Mouse (Mus musculus) A20 (cell line): Measurements from ENCODE around the gene Mknk1.

Experiments used
- DNase-seq: peaks from one replicate; pipeline ENCODE4 v3.0.0-alpha.2; 2011; ENCODE audit warnings: low read depth, low spot score

Gene Mknk1

DNA sequence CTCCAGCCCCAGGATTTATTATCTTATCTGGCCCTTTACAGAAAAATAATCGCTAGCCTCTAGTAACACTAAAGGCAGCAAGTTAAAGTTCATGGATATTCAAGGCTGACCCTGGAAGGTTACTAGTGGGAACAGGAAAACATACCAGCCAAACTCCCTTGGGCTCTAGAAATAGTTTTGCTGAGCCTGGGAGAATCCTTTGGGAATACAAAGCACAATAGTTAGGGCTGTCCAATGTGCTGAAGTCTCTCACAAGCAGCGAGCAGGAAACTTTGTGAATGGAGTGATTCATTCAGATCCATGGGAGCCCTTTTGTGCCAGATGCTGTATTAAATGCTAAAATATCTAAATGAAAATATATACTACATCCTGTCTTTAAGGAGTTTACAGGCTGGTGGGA, 7.7 kb downstream of the Mknk1 start:
- no peak for DNase-seq

GRCm38 (mm10) chr4:115847377-115847776, 8.4 kb downstream of the Mknk1 start:
- DNase-seq, result peak; percentile 78

GRCm38 (mm10) chr4:115848083-115848482, 9.1 kb downstream of the Mknk1 start:
- DNase-seq, result no peak

DNA sequence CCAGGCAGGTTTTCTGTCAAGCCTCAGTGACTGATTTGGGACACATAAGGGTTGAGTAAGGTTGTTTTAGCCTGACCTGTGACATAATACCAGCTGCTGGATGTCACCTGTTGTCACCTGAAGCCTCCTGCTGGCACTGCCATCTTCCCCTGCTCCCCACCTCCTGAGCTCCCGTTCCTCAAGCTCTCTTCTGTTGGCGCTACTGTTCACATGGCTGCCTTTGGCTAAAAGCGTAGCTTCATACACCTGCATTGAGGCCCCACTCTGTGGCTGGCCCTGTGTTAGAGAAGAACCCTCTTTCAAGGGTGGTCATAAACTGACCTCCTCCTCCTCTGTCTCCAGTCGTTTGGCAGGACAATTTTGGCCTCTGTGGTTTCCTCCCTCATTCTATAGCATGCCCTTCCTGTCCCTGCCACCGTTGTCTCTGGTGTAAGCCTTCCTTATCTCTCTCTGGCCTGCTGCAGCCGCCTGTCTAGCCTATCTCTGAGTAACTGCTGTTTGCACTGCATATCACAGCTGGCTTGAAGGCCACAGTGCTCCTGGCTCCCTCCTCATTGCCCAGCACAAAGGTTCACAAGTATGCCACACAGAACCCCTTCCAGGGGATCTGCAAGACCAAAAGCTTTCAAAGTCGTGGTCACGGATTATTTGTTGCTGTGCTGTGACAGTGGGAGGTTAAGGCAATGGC, 10.1 kb downstream of the Mknk1 start:
- no peak for DNase-seq

- DNase-seq, result no peak
Observed at GRCm38 (mm10) chr4:115850111-115850510, 11.1 kb downstream of the Mknk1 start.

DNA sequence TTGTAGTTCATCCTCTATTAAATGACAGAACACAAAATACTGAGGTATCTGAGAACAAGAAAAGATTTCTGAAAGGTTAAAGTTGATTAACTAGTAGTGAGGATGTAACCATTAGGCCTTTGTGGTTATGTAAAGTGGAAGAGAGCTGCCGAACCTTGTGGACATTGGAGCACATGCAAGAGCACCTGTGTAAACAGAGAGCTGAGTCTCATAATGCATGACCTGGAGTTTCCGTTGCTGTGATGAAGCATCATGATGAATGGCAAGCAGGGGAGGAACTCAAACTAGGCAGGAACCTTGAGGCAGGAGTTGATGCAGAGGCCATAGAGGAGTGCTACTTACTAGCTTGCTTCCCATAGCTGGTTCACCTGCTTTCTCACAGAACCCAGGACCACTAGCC, 11.6 kb downstream of the Mknk1 start:
- peak; percentile 57 for DNase-seq

DNA sequence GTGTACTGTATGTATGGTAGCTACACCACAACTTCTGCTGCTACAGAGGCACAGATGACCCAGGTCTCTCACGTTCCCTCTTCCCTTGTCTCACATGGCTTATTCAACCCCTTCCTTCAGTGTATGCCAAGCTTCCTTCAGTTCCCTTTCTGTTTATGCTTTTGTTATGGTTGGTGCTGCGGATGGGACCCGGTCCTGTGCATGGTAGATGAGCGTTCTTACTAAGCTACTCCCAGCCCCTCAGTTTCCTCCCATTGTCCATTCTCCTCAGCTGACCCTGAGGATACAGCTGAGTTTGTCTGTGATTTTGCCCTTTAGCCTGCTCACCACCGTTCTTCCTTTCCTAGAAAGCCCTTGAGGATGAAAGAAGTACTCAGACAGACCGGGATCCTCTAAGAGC, 12.6 kb downstream of the Mknk1 start:
- DNase-seq, result no peak

GRCm38 (mm10) chr4:115855100-115855499, 16.1 kb downstream of the Mknk1 start:
- no peak for DNase-seq

GRCm38 (mm10) chr4:115855609-115856008, 16.6 kb downstream of the Mknk1 start:
- no peak for DNase-seq

GRCm38 (mm10) chr4:115856282-115856681, 17.3 kb downstream of the Mknk1 start:
- no peak for DNase-seq

- DNase-seq, result peak; percentile 88
Observed at GRCm38 (mm10) chr4:115857293-115857883, 18.4 kb downstream of the Mknk1 start.

GRCm38 (mm10) chr4:115863352-115863751, 24.4 kb downstream of the Mknk1 start:
- DNase-seq, result no peak

- no peak for DNase-seq
Observed at GRCm38 (mm10) chr4:115863880-115864279, 24.9 kb downstream of the Mknk1 start.

- DNase-seq, result no peak
Observed at GRCm38 (mm10) chr4:115869512-115870210, 30.7 kb downstream of the Mknk1 start.

DNA sequence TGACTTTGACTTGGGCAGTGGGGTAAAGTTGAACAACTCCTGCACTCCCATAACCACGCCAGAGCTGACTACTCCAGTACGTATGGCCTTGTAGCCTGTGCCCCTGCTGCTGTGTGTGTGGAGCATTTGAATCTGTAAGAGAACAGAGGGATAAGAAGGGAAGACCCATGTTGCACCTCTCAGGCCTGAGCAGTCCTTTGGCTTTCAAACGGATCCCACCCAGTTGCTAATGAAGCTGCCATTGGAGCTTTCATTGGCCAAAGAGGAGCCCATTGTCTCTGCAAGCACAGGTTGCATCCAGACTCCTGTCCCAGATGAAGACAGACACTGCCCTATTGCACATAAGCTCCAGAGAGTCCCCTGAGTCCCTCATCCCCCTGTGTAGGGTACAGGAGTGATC, 34.2 kb downstream of the Mknk1 start:
- no peak for DNase-seq

DNA sequence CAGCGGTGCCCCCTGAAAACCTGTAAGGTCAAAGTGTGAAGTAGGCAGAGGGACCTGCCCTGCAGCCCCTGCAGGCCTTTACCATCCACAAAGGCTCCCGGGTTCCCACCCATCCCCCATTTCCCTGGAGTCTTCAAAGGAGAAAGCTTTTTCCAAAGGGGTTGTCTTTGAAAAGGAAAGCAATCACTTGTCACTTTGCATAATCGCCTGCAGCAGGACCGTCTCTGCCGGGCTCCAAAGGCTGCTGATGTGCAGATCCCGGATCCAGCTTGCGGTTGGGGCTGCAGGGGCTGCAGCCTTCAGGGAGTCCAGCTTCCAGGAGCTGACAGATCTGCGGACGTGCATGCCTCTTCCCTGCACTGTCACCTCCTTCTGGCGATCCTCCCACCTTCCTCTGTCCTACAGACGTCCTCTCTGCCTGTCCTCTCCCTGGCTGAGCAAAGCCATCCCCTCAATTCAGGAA, 39.2 kb downstream of the Mknk1 start:
- no peak for DNase-seq

DNA sequence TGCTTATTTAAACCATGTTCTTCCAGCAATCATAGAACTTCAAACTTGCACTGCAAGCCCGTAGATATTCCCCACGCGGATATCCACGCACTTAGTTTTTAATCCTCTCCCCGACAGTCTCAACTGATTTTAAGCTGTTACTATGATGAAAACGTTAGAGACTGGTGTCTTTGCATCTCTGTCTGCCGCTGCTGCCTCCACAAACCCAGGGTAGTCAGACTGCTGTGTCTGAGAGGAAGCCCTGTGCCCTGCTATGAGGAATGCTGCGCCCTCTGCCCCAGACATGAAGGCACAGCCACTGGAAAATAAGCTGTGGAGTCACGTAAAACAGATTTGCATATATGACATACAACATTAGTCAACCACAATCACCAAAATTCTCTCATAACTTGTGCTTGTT, 39.8 kb downstream of the Mknk1 start:
- no peak for DNase-seq

- no peak for DNase-seq
Observed at GRCm38 (mm10) chr4:115881183-115881582, 42.2 kb downstream of the Mknk1 start.

- no peak for DNase-seq
Observed at GRCm38 (mm10) chr4:115882195-115882594, 43.2 kb downstream of the Mknk1 start.

DNA sequence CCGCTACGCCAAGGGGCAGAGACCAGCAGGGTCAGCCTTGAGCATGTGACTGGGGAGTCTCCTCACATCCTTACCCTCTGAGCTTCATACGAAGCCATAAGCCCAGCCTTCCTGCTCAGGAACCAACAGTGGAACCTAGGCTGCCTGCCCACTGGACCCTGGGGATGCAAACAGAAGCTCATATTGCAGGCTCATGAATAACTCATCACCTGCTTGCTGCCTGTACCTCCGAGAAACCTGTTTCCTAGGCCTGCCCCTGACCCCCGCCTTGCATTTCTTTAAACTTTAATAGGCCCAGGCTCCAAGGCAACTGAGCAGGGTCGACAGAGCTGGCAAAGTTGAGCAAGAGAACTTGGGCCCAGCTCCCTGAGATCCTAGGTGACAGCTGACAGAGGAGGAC, 45.0 kb downstream of the Mknk1 start, which contains the start of gene Kncn:
Kncn (plus strand) TSS at position 379 of the 400 bp plus-strand sequence.
- no peak for DNase-seq

GRCm38 (mm10) chr4:115885846-115886245, 46.8 kb downstream of the Mknk1 start:
- no peak for DNase-seq

- DNase-seq, result peak; percentile 11
Observed at GRCm38 (mm10) chr4:115886875-115887274, 47.9 kb downstream of the Mknk1 start.

- DNase-seq, result no peak
Observed at GRCm38 (mm10) chr4:115890066-115890465, 51.1 kb downstream of the Mknk1 start.
